Mouse (Mus musculus) right cerebral cortex, adult 2 months (tissue): Measurements from ENCODE around the gene Atg9b.

Experiments
- DNase-seq, 2 experiments: peaks; one replicate each; pipeline ENCODE4 v3.0.0; 2021 to 2022; ENCODE audit warnings: low spot score in 2 of 2

The Atg9b gene

DNA sequence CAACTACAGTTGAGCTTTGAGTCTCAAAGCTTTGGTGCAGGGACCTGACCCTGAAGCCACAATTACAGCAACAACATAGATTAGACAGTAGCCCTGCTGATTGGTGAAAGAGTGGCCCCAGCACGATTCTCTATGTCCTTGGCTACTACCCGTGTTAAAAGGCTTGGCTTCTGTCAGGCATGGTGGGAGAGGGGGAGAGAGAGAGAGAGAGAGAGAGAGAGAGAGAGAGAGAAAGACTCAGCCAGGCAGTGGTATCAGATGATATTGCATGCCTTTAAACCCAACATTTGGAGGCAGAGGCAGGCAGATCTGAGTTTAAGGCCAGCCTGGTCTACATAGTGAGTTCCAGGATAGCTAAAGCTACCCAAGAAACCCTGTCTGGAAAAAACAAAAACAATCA, 10.0 kb downstream of the Atg9b start:
- no peak for DNase-seq

DNA sequence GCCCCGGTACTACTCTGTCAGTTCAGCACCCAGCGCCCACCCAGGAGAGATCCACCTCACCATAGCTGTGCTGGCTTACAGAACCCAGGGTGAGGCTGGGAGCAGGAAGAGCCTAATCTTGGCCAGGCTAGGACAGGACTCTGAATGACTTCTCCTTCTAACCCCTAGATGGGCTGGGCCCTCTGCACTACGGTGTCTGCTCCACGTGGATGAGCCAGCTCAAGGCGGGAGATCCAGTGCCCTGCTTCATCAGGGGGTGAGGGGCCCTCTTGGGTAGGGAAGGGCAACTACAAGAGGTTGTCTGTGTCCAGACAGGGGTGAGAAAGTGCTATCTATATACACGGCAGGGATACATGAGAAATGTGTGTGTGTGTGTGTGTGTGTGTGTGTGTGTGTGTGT, 10.5 kb downstream of the Atg9b start:
- DNase-seq = no peak

DNA sequence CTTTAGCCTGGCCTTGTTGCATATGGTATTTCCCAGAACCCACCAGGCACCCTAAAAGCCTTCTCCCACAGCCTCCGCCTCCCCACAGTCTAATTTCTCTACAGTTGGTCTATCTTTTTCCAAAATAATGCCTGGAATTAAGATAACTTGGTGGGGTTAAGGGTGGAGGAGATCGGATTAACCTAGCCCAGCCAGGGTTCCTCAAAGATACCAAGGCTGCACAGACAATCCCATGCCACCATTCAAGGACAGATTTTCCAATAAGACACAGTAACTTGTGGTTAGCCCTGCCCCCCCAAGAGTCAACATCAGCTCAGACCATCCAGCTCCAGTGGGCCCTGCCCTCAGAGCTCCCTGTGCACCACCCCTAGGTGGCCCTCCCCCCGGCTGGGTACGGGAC, 11.4 kb downstream of the Atg9b start:
- no peak for DNase-seq

DNA sequence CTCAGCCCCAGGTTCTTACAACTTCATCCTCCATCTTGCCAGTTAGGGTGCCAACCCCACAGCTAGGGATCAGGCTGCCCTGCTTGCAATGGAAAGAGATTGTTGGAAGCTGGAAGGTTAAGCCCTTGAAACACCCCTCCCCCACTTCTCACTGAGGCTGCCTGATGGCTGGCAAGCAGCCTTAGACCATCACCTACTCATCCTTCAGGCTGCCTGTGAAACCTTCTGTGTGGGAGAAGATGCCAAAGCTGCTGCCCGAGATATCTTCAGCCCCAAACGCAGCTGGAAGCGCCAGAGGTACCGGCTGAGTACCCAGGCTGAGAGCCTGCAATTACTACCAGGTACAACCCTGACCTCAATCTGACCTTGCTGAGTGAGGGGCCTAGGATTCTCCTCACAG, 12.4 kb downstream of the Atg9b start:
- DNase-seq = peak in 1 of 2 experiments; percentile 33

GRCm38 (mm10) chr5:24378700-24379099, 13.2 kb downstream of the Atg9b start:
- no peak for DNase-seq

- no peak for DNase-seq
Measured at GRCm38 (mm10) chr5:24374666-24375328, 17.1 kb downstream of the Atg9b start.

DNA sequence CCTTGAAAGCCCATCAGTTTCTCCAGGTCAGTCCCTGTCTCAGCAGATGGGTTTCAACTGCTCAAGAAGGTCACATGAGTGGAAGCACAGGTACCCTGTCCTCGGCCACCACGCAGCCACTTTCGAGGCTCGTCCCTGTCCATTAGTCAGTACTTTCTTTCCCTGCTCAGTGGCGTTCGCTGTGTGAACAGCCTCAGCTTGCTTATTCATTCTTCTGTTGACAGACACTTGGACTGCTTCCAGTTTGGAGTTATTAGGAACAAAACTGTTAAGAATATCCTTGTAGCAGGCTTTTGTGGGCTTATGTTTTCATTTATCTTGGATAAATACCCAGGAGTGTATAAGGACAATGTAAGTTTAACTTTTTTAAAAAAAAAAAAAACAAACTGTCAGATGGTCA, 17.7 kb downstream of the Atg9b start:
- no peak for DNase-seq

- DNase-seq = no peak
Measured at GRCm38 (mm10) chr5:24373807-24374206, 18.1 kb downstream of the Atg9b start.

DNA sequence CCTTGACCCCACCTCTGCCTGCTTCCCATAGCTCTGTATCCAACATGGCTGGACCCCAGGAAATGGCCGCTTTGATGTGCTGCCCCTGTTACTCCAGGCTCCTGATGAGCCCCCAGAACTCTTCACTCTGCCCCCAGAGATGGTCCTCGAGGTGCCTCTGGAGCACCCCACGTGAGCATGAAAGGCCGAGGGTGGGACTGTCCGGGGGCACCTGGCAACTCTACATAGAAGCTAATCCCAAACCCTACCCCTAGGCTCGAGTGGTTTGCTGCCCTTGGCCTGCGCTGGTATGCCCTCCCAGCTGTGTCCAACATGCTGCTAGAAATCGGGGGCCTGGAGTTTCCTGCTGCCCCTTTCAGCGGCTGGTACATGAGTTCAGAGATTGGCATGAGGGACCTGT, 22.2 kb downstream of the Atg9b start:
- DNase-seq = no peak

GRCm38 (mm10) chr5:24366426-24366825, 25.5 kb downstream of the Atg9b start:
- DNase-seq = no peak

DNA sequence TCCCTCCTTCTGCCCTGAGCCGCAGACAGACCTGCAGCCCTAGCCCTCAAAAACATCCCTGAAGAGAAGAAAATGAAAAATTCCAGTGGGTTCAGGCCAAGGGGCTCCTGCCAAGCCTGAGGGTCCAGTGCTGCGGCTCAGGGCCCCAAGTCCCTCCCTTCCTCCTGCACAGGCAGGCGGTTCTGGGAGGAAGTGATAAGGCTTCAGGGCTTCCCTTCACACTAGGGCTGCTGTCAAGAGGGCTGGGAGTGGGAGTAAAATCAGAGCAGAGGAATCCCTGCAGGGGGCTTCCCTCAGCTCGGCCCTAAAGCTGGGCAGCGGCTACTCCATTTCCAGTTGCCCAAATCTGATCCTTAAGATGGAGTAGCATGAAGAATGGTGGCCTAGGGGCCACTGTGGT, 26.4 kb downstream of the Atg9b start:
- DNase-seq = no peak

GRCm38 (mm10) chr5:24364963-24365362, 27.0 kb downstream of the Atg9b start:
- no peak for DNase-seq

- DNase-seq = no peak
Measured at GRCm38 (mm10) chr5:24364508-24364907, 27.4 kb downstream of the Atg9b start, which contains the start of gene Nos3. Nos3 (plus strand) TSS chr5:24364810.

- DNase-seq = no peak
Measured at GRCm38 (mm10) chr5:24364061-24364460, 27.9 kb downstream of the Atg9b start.

GRCm38 (mm10) chr5:24363467-24363866, 28.5 kb downstream of the Atg9b start:
- DNase-seq = no peak

GRCm38 (mm10) chr5:24360792-24361454, 31.0 kb downstream of the Atg9b start:
- peak; percentile 87 to 94 for DNase-seq

DNA sequence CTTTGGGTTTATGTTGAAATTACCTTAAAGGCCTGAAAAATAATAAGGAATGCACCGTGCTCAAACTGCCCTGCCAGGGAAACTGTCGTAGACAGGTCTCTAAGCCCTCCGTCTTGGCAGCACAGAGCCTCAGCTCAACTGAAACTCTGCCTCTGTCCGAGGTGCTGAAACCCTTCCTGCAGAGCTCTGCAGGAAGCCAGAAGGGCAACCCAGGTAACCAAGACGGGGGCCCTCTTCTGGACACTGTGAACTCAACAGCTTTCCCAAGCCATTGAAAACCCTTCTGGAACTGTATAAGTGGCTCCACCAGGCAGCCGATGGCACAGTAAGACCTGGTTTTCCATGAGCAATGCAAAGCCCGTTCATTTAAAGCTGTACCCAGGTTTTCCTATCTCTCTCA, 34.5 kb downstream of the Atg9b start:
- DNase-seq = no peak

GRCm38 (mm10) chr5:24356764-24357163, 35.2 kb downstream of the Atg9b start:
- no peak for DNase-seq

GRCm38 (mm10) chr5:24353327-24353726, 38.6 kb downstream of the Atg9b start:
- DNase-seq = no peak

GRCm38 (mm10) chr5:24352251-24352859, 39.6 kb downstream of the Atg9b start:
- no peak for DNase-seq

DNA sequence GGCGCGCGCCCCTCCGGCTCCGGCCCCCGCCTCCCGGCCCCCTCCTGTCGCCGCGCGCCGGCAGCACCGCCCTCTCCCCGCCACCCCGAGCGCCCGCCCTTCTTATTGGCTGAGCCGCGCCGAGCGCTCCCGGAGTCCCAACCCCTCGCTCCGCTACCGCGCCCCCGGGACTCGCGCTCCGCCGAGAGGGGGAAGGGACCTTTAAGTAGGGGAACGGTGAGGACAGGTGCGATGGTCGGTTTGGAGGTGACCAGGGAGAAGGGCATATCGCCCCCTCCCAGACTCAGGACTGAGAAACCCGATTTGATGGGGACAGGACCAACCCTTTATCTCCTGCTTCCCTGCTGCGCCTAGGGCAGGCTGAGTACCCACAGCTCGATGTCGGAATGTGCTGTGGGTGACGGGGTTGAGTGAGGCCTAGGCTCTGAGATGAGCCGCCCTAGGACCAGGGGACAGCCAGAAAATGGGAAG, 40.2 kb downstream of the Atg9b start:
- peak; percentile 83 to 86 for DNase-seq

- no peak for DNase-seq
Measured at GRCm38 (mm10) chr5:24351278-24351677, 40.7 kb downstream of the Atg9b start, which contains the start of gene Kcnh2. Kcnh2 (minus strand) TSS chr5:24351604.
